Mouse (Mus musculus) heart, adult 2 months (tissue): ENCODE measurements around the gene Ehbp1.

Experiments
- CTCF ChIP-seq: fragments of 200-600 bp; IDR thresholded peaks from 2 replicates; pipeline ENCODE4 v1.8.1; 2022; ENCODE audit warnings: antibody characterized with exemption, mild to moderate bottlenecking, moderate library complexity
- EP300 ChIP-seq: fragments of 200-500 bp; IDR thresholded peaks from 2 replicates; pipeline ENCODE4 v1.6.1; 2011; ENCODE audit warnings: low read depth, low read length, control low read depth; ENCODE audit not compliant: insufficient read depth
- POLR2A ChIP-seq: fragments of 200-500 bp; IDR thresholded peaks from 2 replicates; pipeline ENCODE4 v1.6.1; 2011; ENCODE audit warnings: mild to moderate bottlenecking, low read depth, low read length, control low read depth; ENCODE audit not compliant: insufficient read depth

DNA sequence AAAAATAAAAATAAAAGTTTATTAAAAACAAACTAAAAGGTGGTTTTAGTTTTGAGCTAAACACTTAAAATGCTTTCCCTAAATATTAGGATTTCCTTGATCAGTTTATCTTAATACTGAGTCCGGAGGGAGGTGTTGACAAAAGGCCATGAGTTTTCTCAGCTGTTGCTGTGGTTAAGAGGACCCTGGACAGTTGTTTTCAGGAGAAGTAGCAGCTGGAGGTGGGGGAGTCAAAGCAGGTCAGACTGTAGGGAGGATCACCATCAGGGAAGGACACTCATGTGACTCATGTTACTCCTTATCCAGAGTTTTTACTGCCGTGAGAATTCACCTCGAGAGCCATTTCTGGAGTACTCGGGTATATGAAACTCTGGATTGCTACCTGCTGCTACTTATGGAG is 280.4 kb downstream of the Ehbp1 start:
- no peak for TF ChIP-seq POLR2A
- no peak for TF ChIP-seq CTCF
- TF ChIP-seq EP300 = no peak
